Mouse (Mus musculus): ENCODE results near the gene Abcc8.

DNA sequence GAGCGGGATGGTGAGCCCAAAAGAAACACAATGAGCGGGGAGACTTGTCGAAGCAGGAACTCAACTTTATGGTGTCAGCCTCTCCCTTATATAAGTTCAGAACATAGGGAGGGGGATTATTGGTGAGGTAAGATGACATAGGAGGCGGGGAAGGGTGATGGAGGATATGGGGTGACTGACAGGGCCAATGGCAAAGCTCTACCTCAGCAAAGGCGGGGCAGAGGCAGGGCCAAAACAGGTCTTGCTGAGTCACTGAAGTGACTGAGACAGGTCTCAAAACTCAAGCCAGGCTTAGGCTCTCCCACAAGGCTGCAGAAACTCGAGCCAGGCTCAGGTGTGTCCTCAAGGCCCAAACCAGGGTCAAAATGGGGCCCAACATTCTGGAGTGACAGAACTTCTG lies 93.5 kb downstream of the Abcc8 start:
- TF ChIP-seq ZKSCAN1 (IDR thresholded peaks at IDR 0.05; ENCODE audit: borderline replicate concordance, low read depth, low read length) (no peak), MXI1 (IDR thresholded peaks at IDR 0.05; ENCODE audit: low read depth, low read length) (no peak), CTCF (conservative IDR thresholded peaks at IDR 0.05 in 1 of 2, IDR thresholded peaks at IDR 0.05 in 1 of 2; ENCODE audit: low read depth in 2 of 2, low read length in 2 of 2) (no peak)

Data from CH12.LX (cell line).